Mouse (Mus musculus): ENCODE results near the gene Pcolce. TPM values are rescaled to one million over a fixed set of nuclear protein-coding genes. Genes with fewer than 3 reads are reported as not detected.

The Pcolce gene
- total and polyA plus RNA-seq, 2 experiments from 2014 or later, result 16.7 to 18.6 TPM

GRCm38 (mm10) chr5:137598100-137598826 lies 15.3 kb downstream of the Pcolce start:
- 83% methylated on average over 2 of the region's 2 CpGs for WGBS
- no peak overlapping the region for H3K27ac ChIP-seq (ENCODE audit: low read depth, low read length)
- no peaks in the 10 kb centered on the region for H3K9me3 ChIP-seq (ENCODE audit: low read length)
- 0 out of 2 replicates have a peak, but pooled peaks cover 3% of the 10 kb centered on the region for H3K36me3 ChIP-seq (ENCODE audit: insufficient read depth, low read length)
- H3K4me2 ChIP-seq (ENCODE audit: low read depth, low read length, poor library complexity, severe bottlenecking), result no peak overlapping the region
- H3K4me1 ChIP-seq (ENCODE audit: insufficient read depth, low read length), result peaks cover 10% of the 10 kb centered on the region; the same call in 1 of the 2 replicates
- ATAC-seq (ENCODE audit: low FRiP score) (no peak), DNase-seq (ENCODE audit: low spot score) (no peak)
- no peak for TF ChIP-seq CTCF (IDR thresholded peaks at IDR 0.05)
- no peaks in the 10 kb centered on the region for H3K27me3 ChIP-seq (ENCODE audit: insufficient read depth, low read length)
- no peak overlapping the region for H3K4me3 ChIP-seq (ENCODE audit: low read depth, low read length)
- no peak overlapping the region for H3K9ac ChIP-seq (replicated peaks; ENCODE audit: low read length, poor library complexity, severe bottlenecking)

- no peak overlapping the region for H3K4me2 ChIP-seq (ENCODE audit: low read depth, low read length, poor library complexity, severe bottlenecking)
- TF ChIP-seq CTCF (IDR thresholded peaks at IDR 0.05), result no peak
- DNase-seq (ENCODE audit: low spot score), result no peak
- H3K27ac ChIP-seq (ENCODE audit: low read depth, low read length), result no peak overlapping the region
- H3K27me3 ChIP-seq (ENCODE audit: insufficient read depth, low read length), result no peaks in the 10 kb centered on the region
- H3K9ac ChIP-seq (replicated peaks; ENCODE audit: low read length, poor library complexity, severe bottlenecking), result no peak overlapping the region
- no peak for ATAC-seq (ENCODE audit: low FRiP score)
- H3K4me3 ChIP-seq (ENCODE audit: low read depth, low read length), result no peak overlapping the region
- H3K36me3 ChIP-seq (ENCODE audit: insufficient read depth, low read length), result 0 out of 2 replicates have a peak, but pooled peaks cover 3% of the 10 kb centered on the region
- 96% methylated on average over 6 of the region's 6 CpGs for WGBS
- H3K4me1 ChIP-seq (ENCODE audit: insufficient read depth, low read length), result peaks cover 10% of the 10 kb centered on the region; the same call in 1 of the 2 replicates
- H3K9me3 ChIP-seq (ENCODE audit: low read length), result no peaks in the 10 kb centered on the region
Observed at GRCm38 (mm10) chr5:137597625-137598024, 16.0 kb downstream of the Pcolce start.

GRCm38 (mm10) chr5:137596601-137597261 lies 16.9 kb downstream of the Pcolce start:
- no peak overlapping the region for H3K4me3 ChIP-seq (ENCODE audit: low read depth, low read length)
- no peaks in the 10 kb centered on the region for H3K9me3 ChIP-seq (ENCODE audit: low read length)
- DNase-seq (ENCODE audit: low spot score), result no peak
- ATAC-seq (ENCODE audit: low FRiP score), result no peak
- H3K36me3 ChIP-seq (ENCODE audit: insufficient read depth, low read length), result 0 out of 2 replicates have a peak, but pooled peaks cover 3% of the 10 kb centered on the region
- no peak overlapping the region for H3K9ac ChIP-seq (replicated peaks; ENCODE audit: low read length, poor library complexity, severe bottlenecking)
- H3K4me2 ChIP-seq (ENCODE audit: low read depth, low read length, poor library complexity, severe bottlenecking), result no peak overlapping the region
- peaks cover 10% of the 10 kb centered on the region; the same call in 1 of the 2 replicates for H3K4me1 ChIP-seq (ENCODE audit: insufficient read depth, low read length)
- no peak for TF ChIP-seq CTCF (IDR thresholded peaks at IDR 0.05)
- 42% methylated on average over 19 of the region's 30 CpGs for WGBS
- no peak overlapping the region for H3K27ac ChIP-seq (ENCODE audit: low read depth, low read length)
- no peaks in the 10 kb centered on the region for H3K27me3 ChIP-seq (ENCODE audit: insufficient read depth, low read length)

DNA sequence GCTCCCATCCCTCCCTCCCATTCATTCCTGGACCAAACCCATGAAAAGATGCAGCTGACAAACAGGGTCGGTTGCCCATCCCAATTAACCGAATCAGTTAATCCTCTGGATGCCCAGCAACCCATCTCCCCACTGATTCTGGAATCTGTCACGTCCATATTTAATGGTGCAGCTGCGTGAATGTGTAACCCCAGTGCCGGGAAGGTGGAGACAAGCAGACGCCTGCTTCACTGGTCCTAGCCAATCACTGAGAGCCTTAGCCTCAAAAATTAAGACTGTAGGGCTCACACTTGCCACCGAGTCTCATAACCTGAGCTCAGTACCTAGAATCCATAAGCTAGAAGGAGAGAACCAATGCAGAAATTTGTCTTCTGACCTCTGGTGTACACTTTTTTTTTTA lies 17.7 kb downstream of the Pcolce start:
- no peak overlapping the region for H3K27ac ChIP-seq (ENCODE audit: low read depth, low read length)
- DNase-seq (ENCODE audit: low spot score) (no peak), ATAC-seq (ENCODE audit: low FRiP score) (no peak)
- no peaks in the 10 kb centered on the region for H3K27me3 ChIP-seq (ENCODE audit: insufficient read depth, low read length)
- H3K4me1 ChIP-seq (ENCODE audit: insufficient read depth, low read length), result peaks cover 10% of the 10 kb centered on the region; the same call in 1 of the 2 replicates
- no peak overlapping the region for H3K4me2 ChIP-seq (ENCODE audit: low read depth, low read length, poor library complexity, severe bottlenecking)
- TF ChIP-seq CTCF (IDR thresholded peaks at IDR 0.05), result no peak
- H3K36me3 ChIP-seq (ENCODE audit: insufficient read depth, low read length), result 0 out of 2 replicates have a peak, but pooled peaks cover 3% of the 10 kb centered on the region
- H3K4me3 ChIP-seq (ENCODE audit: low read depth, low read length), result no peak overlapping the region
- WGBS, result 56% methylated on average over 7 of the region's 7 CpGs
- H3K9me3 ChIP-seq (ENCODE audit: low read length), result no peaks in the 10 kb centered on the region
- no peak overlapping the region for H3K9ac ChIP-seq (replicated peaks; ENCODE audit: low read length, poor library complexity, severe bottlenecking)

DNA sequence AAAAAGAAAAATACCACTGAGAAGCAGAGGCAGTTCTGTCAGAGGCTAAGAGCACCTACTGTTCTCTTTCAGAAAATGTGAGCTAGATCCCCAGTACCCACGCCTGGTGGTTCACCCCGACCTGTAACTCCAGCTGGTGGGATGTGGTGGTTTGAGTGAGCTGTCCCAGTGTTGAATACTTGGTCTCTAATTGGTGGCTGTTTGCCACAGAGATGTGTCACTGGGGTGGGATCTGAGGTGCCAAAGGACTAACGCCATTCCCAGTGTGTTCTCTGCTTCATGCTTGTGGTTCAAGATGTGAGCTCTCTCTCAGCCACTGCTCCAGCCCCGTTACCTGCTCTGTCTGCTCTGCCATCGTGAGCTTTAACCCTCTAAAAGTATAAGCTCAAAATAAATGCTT lies 23.1 kb downstream of the Pcolce start:
- DNase-seq (ENCODE audit: low spot score) (no peak), ATAC-seq (ENCODE audit: low FRiP score) (no peak)
- no peak overlapping the region for H3K27ac ChIP-seq (ENCODE audit: low read depth, low read length)
- no peak for TF ChIP-seq CTCF (IDR thresholded peaks at IDR 0.05)
- WGBS, result 82% methylated on average over 5 of the region's 5 CpGs
- H3K9me3 ChIP-seq (ENCODE audit: low read length), result 0 out of 2 replicates have a peak, but pooled peaks cover 2% of the 10 kb centered on the region
- H3K4me3 ChIP-seq (ENCODE audit: low read depth, low read length), result no peak overlapping the region
- H3K4me2 ChIP-seq (ENCODE audit: low read depth, low read length, poor library complexity, severe bottlenecking), result no peak overlapping the region
- no peak overlapping the region for H3K9ac ChIP-seq (replicated peaks; ENCODE audit: low read length, poor library complexity, severe bottlenecking)
- no peaks in the 10 kb centered on the region for H3K4me1 ChIP-seq (ENCODE audit: insufficient read depth, low read length)
- H3K27me3 ChIP-seq (ENCODE audit: insufficient read depth, low read length), result no peaks in the 10 kb centered on the region
- no peaks in the 10 kb centered on the region for H3K36me3 ChIP-seq (ENCODE audit: insufficient read depth, low read length)

DNA sequence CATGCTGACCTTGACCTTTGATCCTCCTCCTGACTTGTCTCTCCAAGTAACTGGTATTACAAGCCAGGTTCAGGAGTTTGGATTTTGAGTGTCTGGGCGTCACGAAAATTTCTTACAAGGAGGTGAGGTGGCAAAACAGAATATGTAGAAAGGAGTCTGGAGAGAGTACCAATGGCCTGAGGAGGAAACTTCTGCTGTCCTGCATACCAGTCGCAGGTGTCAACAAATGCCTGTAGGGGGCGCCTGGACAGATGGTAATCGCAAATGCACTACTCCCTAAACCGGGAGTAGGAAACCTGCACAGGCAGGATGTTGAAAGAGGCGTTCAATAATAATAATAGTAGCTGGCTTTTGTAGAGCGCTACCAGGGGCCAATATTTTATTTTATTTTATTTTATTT lies 28.6 kb downstream of the Pcolce start:
- ATAC-seq (ENCODE audit: low FRiP score), result no peak
- H3K4me2 ChIP-seq (ENCODE audit: low read depth, low read length, poor library complexity, severe bottlenecking), result no peak overlapping the region
- no peak overlapping the region for H3K9ac ChIP-seq (replicated peaks; ENCODE audit: low read length, poor library complexity, severe bottlenecking)
- no peaks in the 10 kb centered on the region for H3K27me3 ChIP-seq (ENCODE audit: insufficient read depth, low read length)
- 0 out of 2 replicates have a peak, but pooled peaks cover 2% of the 10 kb centered on the region for H3K9me3 ChIP-seq (ENCODE audit: low read length)
- 32% methylated on average over 8 of the region's 8 CpGs for WGBS
- no peaks in the 10 kb centered on the region for H3K36me3 ChIP-seq (ENCODE audit: insufficient read depth, low read length)
- no peaks in the 10 kb centered on the region for H3K4me1 ChIP-seq (ENCODE audit: insufficient read depth, low read length)
- peak; percentile 70 for DNase-seq (ENCODE audit: low spot score)
- no peak overlapping the region for H3K4me3 ChIP-seq (ENCODE audit: low read depth, low read length)
- no peak overlapping the region for H3K27ac ChIP-seq (ENCODE audit: low read depth, low read length)
- TF ChIP-seq CTCF (IDR thresholded peaks at IDR 0.05), result peak; percentile 63
